ENCODE assay signal across 21 mouse cellular contexts in the genomic region with DNA sequence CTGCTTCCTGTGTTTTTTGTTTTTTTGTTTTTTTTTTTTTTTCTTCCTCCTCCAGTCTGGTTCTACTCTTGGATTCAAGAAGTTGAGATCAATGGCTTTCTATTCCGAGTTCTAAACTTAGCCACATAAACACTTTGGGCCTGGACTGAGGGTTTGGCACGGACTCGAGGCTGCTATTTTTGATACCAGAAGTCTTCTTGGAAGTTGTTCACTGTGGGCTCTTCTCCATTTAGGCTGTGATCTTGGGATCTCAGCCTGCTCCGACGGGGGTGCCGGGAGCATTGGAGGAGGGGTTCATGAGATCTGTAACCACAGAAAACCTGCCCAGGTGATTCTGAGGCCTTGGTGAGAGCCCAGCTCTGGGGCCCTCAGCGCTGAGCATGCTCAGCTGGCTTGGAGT.
DNase-seq lines count a peak whose midpoint lies in the region; ATAC-seq and TF ChIP-seq lines count a peak whose summit lies in the region.
"Had no signal": no experiment of that assay in that cellular context is flagged by ENCODE, and none has a peak within 500 bp of the region (broad histone marks: within the 10 kb centered on the region; RNA-seq: fewer than 3 reads in every experiment).

No protein-coding gene starts in this region.

- no peaks in the 10 kb centered on the region for H3K9me3 ChIP-seq in lung, postnatal 0 days (ENCODE audit: low read length)
- H3K9me3 ChIP-seq: embryonic facial prominence, embryonic 12.5 days; neural tube, embryonic 15.5 days had no signal

- 61% methylated on average over 7 of the region's 7 CpGs for WGBS in lung, postnatal 0 days

- H3K4me3 ChIP-seq in gastrocnemius, adult 2 months = peak overlapping the region; percentile 57
- H3K4me3 ChIP-seq in lung, postnatal 0 days (ENCODE audit: low read depth, low read length) = no peak overlapping the region
- H3K4me3 ChIP-seq: embryonic facial prominence, embryonic 12.5 days; limb, embryonic 13.5 days; neural tube, embryonic 15.5 days had no signal

- no peak overlapping the region for H3K9ac ChIP-seq in lung, postnatal 0 days (replicated peaks; ENCODE audit: low read depth)
- H3K9ac ChIP-seq: embryonic facial prominence, embryonic 12.5 days; forebrain, postnatal 0 days; hindbrain, embryonic 14.5 days; limb, embryonic 13.5 days; liver, embryonic 14.5 days; neural tube, embryonic 15.5 days had no signal

- ATAC-seq in lung, postnatal 0 days = no peak
- ATAC-seq: forebrain, postnatal 0 days; intestine, postnatal 0 days had no signal

- no peaks in the 10 kb centered on the region for H3K27me3 ChIP-seq in lung, postnatal 0 days (replicated peaks; ENCODE audit: insufficient read depth, low read length)
- H3K27me3 ChIP-seq: embryonic facial prominence, embryonic 12.5 days; limb, embryonic 13.5 days; neural tube, embryonic 15.5 days had no signal

- peak overlapping the region; percentile 88 for H3K27ac ChIP-seq in gastrocnemius, adult 2 months
- no peak overlapping the region for H3K27ac ChIP-seq in lung, postnatal 0 days (ENCODE audit: low read length)
- H3K27ac ChIP-seq: embryonic facial prominence, embryonic 12.5 days; hindbrain, embryonic 14.5 days; limb, embryonic 13.5 days; liver, embryonic 14.5 days; macrophage; neural tube, embryonic 15.5 days had no signal

- intact Hi-C loops in gastrocnemius, adult 2 months (cut with DNase I) = no loop called here
- intact Hi-C loops in heart, postnatal 10 days (cut with DNase I) = no loop called here

- no peaks in the 10 kb centered on the region for H3K36me3 ChIP-seq in lung, postnatal 0 days (ENCODE audit: insufficient read depth, low read length)

- H3K4me2 ChIP-seq in lung, postnatal 0 days (replicated peaks; ENCODE audit: low read depth, low read length) = no peak overlapping the region
- H3K4me2 ChIP-seq: embryonic facial prominence, embryonic 12.5 days; hindbrain, embryonic 14.5 days; limb, embryonic 13.5 days; midbrain, embryonic 11.5 days; neural tube, embryonic 15.5 days had no signal

- peaks cover 11% of the 10 kb centered on the region; the same call in 1 of the 2 replicates for H3K4me1 ChIP-seq in lung, postnatal 0 days (ENCODE audit: insufficient read depth, low read depth, low read length)

- peak; percentile 77 for DNase-seq in gastrocnemius, adult 2 months
- DNase-seq in gastrocnemius, postnatal 10 days = no peak
- DNase-seq in lung, postnatal 10 days = peak; percentile 69
- DNase-seq in lung, postnatal 0 days (ENCODE audit: low spot score) = no peak
- peak; percentile 55 to 71 for DNase-seq in heart, postnatal 10 days
- DNase-seq in urinary bladder, postnatal 4 days (ENCODE audit: low spot score in 2 of 2) = no peak
- DNase-seq in right cerebral cortex, postnatal 36 days (ENCODE audit: low spot score in 2 of 2) = no peak
- DNase-seq: adrenal gland, adult 8-10 months; B cell, adult 2 months; cerebellum, adult 8-10 months; forebrain, postnatal 0 days; kidney, postnatal 14 days; thymus, postnatal 4 days had no signal

- TF ChIP-seq CTCF in gastrocnemius, adult 2 months (IDR thresholded peaks at IDR 0.05) = no peak
- TF ChIP-seq CTCF in lung, postnatal 0 days (IDR thresholded peaks at IDR 0.05) = no peak

- TF ChIP-seq EP300 in lung, postnatal 0 days (IDR thresholded peaks at IDR 0.05) = no peak

Comparison
In these comparisons a context has a peak if more than half of its experiments do, and no peak if none do; other contexts are left out.
1. DNase-seq: peak in gastrocnemius, adult 2 months (single experiment), lung, postnatal 10 days (single experiment) and heart, postnatal 10 days (2 of 2); none in gastrocnemius, postnatal 10 days (single experiment), lung, postnatal 0 days (single experiment), urinary bladder, postnatal 4 days (0 of 2) and right cerebral cortex, postnatal 36 days (0 of 2).